Mouse (Mus musculus) myocyte (in vitro differentiated cells): Measurements from ENCODE around the gene Rpl22. TPM values are rescaled to one million over a fixed set of nuclear protein-coding genes. Genes with fewer than 3 reads are reported as not detected.

ENCODE experiments used
- H3K27me3 ChIP-seq: one replicate; pipeline ENCODE4 v1.6.1; 2011; ENCODE audit not compliant: control insufficient read depth, insufficient read depth, insufficient read length
- H3K36me3 ChIP-seq: one replicate; pipeline ENCODE4 v1.6.1; 2011; ENCODE audit not compliant: control insufficient read depth, insufficient read depth
- H3K4me2 ChIP-seq: one replicate; pipeline ENCODE4 v1.6.1; 2011; ENCODE audit warnings: low read depth, control low read depth
- H3K4me3 ChIP-seq: one replicate; pipeline ENCODE4 v1.5.1; 2011; ENCODE audit warnings: mild to moderate bottlenecking, control low read depth, moderate library complexity
- H3K79me2 ChIP-seq: one replicate; pipeline ENCODE4 v1.6.1; 2011; ENCODE audit not compliant: control insufficient read depth, insufficient read depth
- H3ac ChIP-seq: one replicate; pipeline ENCODE4 v1.6.1; 2011; ENCODE audit not compliant: control insufficient read depth, insufficient read length
- CEBPB ChIP-seq: IDR thresholded peaks from 2 replicates; pipeline ENCODE4 v1.6.1; 2011; ENCODE audit warnings: mild to moderate bottlenecking, moderate library complexity; ENCODE audit not compliant: poor library complexity, insufficient read depth, severe bottlenecking
- E2F4 ChIP-seq: IDR thresholded peaks from one replicate; pipeline ENCODE4 v1.6.1; 2011; ENCODE audit warnings: mild to moderate bottlenecking, control low read depth, moderate library complexity; ENCODE audit not compliant: insufficient read depth
- MAX ChIP-seq: IDR thresholded peaks from one replicate; pipeline ENCODE4 v1.6.1; 2011; ENCODE audit warnings: low read depth, mild to moderate bottlenecking, control low read depth
- MYOD1 ChIP-seq, 3 experiments: IDR thresholded peaks; one replicate each; pipeline ENCODE4 v1.6.1; 2011; ENCODE audit warnings: control low read depth in 2 of 3, low read depth in 2 of 3, mild to moderate bottlenecking in 2 of 3, moderate library complexity in 1 of 3; ENCODE audit not compliant: insufficient read length in 2 of 3, control insufficient read depth in 1 of 3
- MYOG ChIP-seq, 3 experiments: IDR thresholded peaks; one replicate each; pipeline ENCODE4 v1.6.1; 2011; ENCODE audit warnings: control low read depth in 2 of 3, low read depth in 2 of 3, mild to moderate bottlenecking in 2 of 3; ENCODE audit not compliant: insufficient read length in 2 of 3, control insufficient read depth in 1 of 3, insufficient read depth in 1 of 3
- POLR2A ChIP-seq: IDR thresholded peaks from one replicate; pipeline ENCODE4 v1.6.1; 2011; ENCODE audit warnings: low read depth, mild to moderate bottlenecking, control low read depth, moderate library complexity; ENCODE audit not compliant: insufficient read length
- POLR2AphosphoS2 ChIP-seq: IDR thresholded peaks from one replicate; pipeline ENCODE4 v1.6.1; 2011; ENCODE audit warnings: low read depth, control low read depth; ENCODE audit not compliant: insufficient read length
- REST ChIP-seq: IDR thresholded peaks from one replicate; pipeline ENCODE4 v1.6.1; 2011; ENCODE audit warnings: mild to moderate bottlenecking, control low read depth, moderate library complexity; ENCODE audit not compliant: insufficient read depth, insufficient read length
- SRF ChIP-seq: IDR thresholded peaks from one replicate; pipeline ENCODE4 v1.6.1; 2011; ENCODE audit warnings: low read depth; ENCODE audit not compliant: control insufficient read depth, insufficient read length
- TCF12 ChIP-seq: IDR thresholded peaks from one replicate; pipeline ENCODE4 v1.6.1; 2011; ENCODE audit warnings: mild to moderate bottlenecking, control low read depth; ENCODE audit not compliant: poor library complexity, insufficient read depth, severe bottlenecking
- TCF3 ChIP-seq: IDR thresholded peaks from one replicate; pipeline ENCODE4 v1.6.1; 2011; ENCODE audit warnings: low read depth, control low read depth; ENCODE audit not compliant: insufficient read length
- USF1 ChIP-seq: IDR thresholded peaks from one replicate; pipeline ENCODE4 v1.6.1; 2011; ENCODE audit warnings: low read depth, mild to moderate bottlenecking, control low read depth, moderate library complexity
- polyA plus RNA-seq: library from polyadenylated mRNA; unstranded; fragments of >200 nt; fragmentation: generic; extraction: Trizol; gene quantifications from one replicate; pipeline ENCODE4 v1.2.1, GENCODE M21; 2012; ENCODE audit warnings: missing spikeins

The Rpl22 gene
- polyA plus RNA-seq, 1 experiment, result 1,218 TPM

DNA sequence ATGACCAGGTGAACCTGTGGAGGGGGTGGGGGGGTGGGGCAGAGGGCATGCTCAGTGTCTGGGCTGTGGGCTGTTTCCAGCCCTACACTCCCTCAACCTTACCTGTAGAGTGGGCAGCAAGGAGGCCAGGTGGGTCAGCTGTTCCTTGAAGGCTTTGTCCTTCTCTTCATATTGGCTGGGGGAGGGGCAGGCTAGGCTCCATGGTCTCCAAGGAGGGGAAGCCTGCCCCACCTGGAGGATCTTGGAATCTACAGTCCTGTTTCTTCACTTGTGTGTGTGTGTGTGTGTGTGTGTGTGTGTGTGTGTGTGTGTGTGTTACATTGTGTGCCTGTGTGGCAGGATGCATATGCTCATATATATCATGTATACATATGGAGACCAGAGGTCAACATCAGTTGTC lies 11.6 kb upstream of the Rpl22 start:
- TF ChIP-seq POLR2A (no peak), TCF12 (no peak), POLR2AphosphoS2 (no peak), CEBPB (no peak)
- no peak overlapping the region for H3K4me2 ChIP-seq

DNA sequence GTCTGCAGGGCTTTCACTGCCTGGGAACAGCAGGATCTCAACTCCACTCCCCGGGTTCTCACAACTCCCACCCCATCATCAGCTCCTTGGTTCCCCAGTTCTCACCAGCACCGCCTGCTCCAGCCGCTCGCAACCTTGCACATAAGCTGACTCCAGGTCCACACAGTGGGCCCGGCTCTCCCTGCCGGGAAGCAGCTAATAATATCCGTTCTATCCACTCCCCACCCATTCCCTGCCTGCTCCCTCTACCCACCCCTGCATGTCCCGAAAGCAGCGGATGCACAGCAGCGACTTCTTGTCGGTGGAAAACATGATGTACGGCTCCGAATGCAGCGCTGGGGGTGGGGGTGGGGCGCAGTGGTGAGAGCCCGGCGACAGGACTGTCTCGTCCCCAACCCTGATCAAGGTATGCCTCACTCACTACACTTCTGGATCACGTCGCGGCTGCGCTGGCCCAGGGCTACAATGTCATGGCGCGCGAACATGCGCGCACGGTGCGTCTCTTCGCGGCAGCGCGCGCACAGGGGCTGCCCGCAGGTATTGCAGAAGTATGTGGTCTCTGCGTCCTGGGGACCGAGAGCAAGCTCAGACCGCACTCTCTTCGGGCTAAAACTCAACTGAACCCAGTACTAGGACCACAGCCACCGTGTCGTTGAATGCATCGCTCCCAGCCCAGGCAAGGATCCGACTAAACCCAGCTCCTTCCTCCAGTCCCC lies 9.9 kb upstream of the Rpl22 start:
- no peaks in the 10 kb centered on the region for H3K36me3 ChIP-seq
- H3K27me3 ChIP-seq, result peaks cover 22% of the 10 kb centered on the region
- peak overlapping the region; percentile 1 for H3K4me2 ChIP-seq
- no peaks in the 10 kb centered on the region for H3K79me2 ChIP-seq
- no peak overlapping the region for H3K4me3 ChIP-seq
- H3ac ChIP-seq, result no peak overlapping the region
- TF ChIP-seq TCF12 (no peak), TCF3 (no peak), CEBPB (no peak), E2F4 (no peak), MYOG (IDR thresholded peaks at IDR 0.05; ENCODE audit: control insufficient read depth in 1 of 3, insufficient read depth in 1 of 3, insufficient read length in 2 of 3, low read depth in 2 of 3) (no peak), POLR2A (no peak), SRF (no peak), MAX (no peak), REST (no peak), MYOD1 (IDR thresholded peaks at IDR 0.05; ENCODE audit: control insufficient read depth in 1 of 3, insufficient read length in 2 of 3, low read depth in 2 of 3) (no peak), POLR2AphosphoS2 (no peak), USF1 (no peak)

More for the DNA sequence above, 11.6 kb upstream of the Rpl22 start:
- Histone ChIP-seq H3K79me2 (no peaks in the 10 kb centered on the region), H3K36me3 (no peaks in the 10 kb centered on the region), H3K4me3 (no peak overlapping the region), H3K27me3 (peaks cover 22% of the 10 kb centered on the region), H3ac (no peak overlapping the region)

DNA sequence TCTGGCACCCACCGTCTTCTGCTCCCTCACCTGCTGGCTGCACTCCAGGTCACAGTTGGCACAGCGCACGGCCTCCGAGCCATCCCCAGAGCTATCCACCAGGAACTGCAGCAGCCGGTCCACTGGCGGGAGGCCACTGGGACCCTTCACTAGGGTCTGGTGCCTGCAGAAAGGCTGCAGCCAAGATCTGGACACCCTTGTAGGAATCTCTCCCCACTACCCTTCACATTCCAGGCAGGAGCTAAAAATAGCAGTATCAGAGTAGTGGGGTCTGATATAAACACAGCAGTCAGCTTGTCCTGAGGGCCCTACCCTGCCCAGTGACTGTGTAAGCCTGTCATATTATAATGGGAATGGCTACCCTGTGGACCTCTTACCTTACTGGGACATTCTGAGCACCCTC lies 7.9 kb upstream of the Rpl22 start:
- no peak for TF ChIP-seq E2F4
- TF ChIP-seq POLR2AphosphoS2, result no peak
- no peak for TF ChIP-seq MYOD1 (IDR thresholded peaks at IDR 0.05; ENCODE audit: control insufficient read depth in 1 of 3, insufficient read length in 2 of 3, low read depth in 2 of 3)
- TF ChIP-seq USF1, result no peak
- TF ChIP-seq REST, result no peak
- no peak for TF ChIP-seq TCF12
- TF ChIP-seq SRF, result no peak
- TF ChIP-seq MAX, result no peak
- TF ChIP-seq POLR2A, result no peak
- TF ChIP-seq TCF3, result no peak
- no peak for TF ChIP-seq CEBPB
- TF ChIP-seq MYOG (IDR thresholded peaks at IDR 0.05; ENCODE audit: control insufficient read depth in 1 of 3, insufficient read depth in 1 of 3, insufficient read length in 2 of 3, low read depth in 2 of 3), result no peak
- no peak overlapping the region for H3K4me2 ChIP-seq
- no peaks in the 10 kb centered on the region for H3K36me3 ChIP-seq
- H3K79me2 ChIP-seq, result no peaks in the 10 kb centered on the region
- H3K27me3 ChIP-seq, result peaks cover 22% of the 10 kb centered on the region
- H3ac ChIP-seq, result no peak overlapping the region
- no peak overlapping the region for H3K4me3 ChIP-seq

GRCm38 (mm10) chr4:152318517-152319234 lies 6.9 kb upstream of the Rpl22 start, which contains the start of gene Rnf207:
TSS of gene Rnf207 (minus strand) at chr4:152318993.
- no peak for TF ChIP-seq MYOD1 (IDR thresholded peaks at IDR 0.05; ENCODE audit: control insufficient read depth in 1 of 3, insufficient read length in 2 of 3, low read depth in 2 of 3)
- no peak for TF ChIP-seq CEBPB
- no peak for TF ChIP-seq MYOG (IDR thresholded peaks at IDR 0.05; ENCODE audit: control insufficient read depth in 1 of 3, insufficient read depth in 1 of 3, insufficient read length in 2 of 3, low read depth in 2 of 3)
- no peak for TF ChIP-seq TCF3
- no peak for TF ChIP-seq REST
- no peak for TF ChIP-seq SRF
- no peak for TF ChIP-seq TCF12
- Histone ChIP-seq H3ac (no peak within 1 kb of the TSS), H3K4me2 (peak within 1 kb of the TSS; percentile 75), H3K4me3 (peak within 1 kb of the TSS; percentile 12), H3K27me3 (peaks cover 16% of the 10 kb centered on the region), H3K36me3 (no peaks in the 10 kb centered on the region), H3K79me2 (no peaks in the 10 kb centered on the region)
